Mouse (Mus musculus): ENCODE data around the gene Gipc3.

DNA sequence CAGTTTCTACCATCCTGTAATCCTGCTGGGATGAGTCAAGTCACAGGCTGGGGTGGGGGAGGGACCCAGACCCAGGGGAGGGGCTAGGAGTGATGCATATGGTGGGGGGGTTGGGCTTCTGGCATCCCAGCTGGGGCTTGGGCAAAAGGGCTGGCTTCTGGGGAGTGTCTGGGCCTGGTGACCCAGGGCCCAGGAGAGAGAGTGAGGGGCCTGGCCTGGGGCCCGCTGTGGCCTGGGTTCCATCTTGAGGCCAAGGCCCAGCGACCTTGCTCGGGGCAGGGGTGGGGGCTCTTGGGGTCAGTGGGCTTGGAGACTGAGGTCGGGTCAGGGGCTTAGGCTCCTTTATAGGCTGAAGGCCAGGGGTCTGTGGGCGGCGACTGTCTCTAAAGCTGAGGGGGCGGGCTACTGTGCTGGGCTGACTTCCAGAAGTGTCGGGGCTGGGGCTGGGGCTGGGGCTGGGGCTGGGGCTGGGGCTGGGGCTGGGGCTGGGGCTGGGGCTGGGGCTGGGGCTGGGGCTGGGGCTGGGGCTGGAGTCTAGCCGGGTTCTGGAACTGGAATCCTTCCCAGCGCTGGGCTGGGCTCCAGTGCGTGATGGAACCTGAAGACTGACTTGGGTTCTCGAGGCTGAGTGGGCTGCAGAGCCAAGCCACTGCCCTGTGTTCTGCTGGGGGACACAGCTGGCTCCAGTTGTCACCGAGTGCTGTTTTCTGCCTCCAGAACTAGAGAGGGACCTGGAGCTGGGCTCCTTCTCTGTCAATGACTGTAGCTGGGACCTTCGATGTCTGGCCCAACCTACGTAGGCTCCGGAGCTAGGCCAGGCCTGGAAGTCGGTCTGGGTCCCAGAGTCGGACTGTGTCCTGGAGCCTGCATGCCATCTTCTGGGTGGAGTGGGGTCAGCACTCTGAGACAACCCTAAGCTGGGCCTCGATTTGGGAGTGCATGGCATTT, 7.4 kb downstream of the Gipc3 start:
- TF ChIP-seq POLR2A (IDR thresholded peaks at IDR 0.05; ENCODE audit: insufficient read depth, low read depth, low read length) (no peak), CTCF (IDR thresholded peaks at IDR 0.05) (peak; percentile 3; the same call in 1 of the 2 replicates), EP300 (IDR thresholded peaks at IDR 0.05; ENCODE audit: insufficient read depth, low read depth, low read length) (no peak)
